Mouse (Mus musculus) stomach, adult 2 months (tissue): ENCODE results near the gene Arhgap5. TPM values are rescaled to one million over a fixed set of nuclear protein-coding genes. Genes with fewer than 3 reads are reported as not detected.

Experiments
- polyA plus RNA-seq: library from polyadenylated mRNA; depleted of rRNA; stranded (reverse); fragments of >200 nt; gene quantifications from 2 replicates; pipeline ENCODE4 v1.2.3, GENCODE M21; 2012; rRNA removed

Gene Arhgap5
- 0.08 and 0.31 TPM in 2 replicates for polyA plus RNA-seq

GRCm38 (mm10) chr12:52503456-52504320 is at the start of gene Arhgap5:
Gene Arhgap5, plus strand, starts transcription at chr12:52503972.

Other genes with a start within 250 kb of the Arhgap5 start
- gene Akap6, start 195.4 kb downstream of the Arhgap5 start, polyA plus RNA-seq = 0.05 and 0.19 TPM in 2 replicates